Mouse (Mus musculus) midbrain, embryonic 14.5 days (tissue): ENCODE data around the gene Arl8a. TPM values are rescaled to one million over a fixed set of nuclear protein-coding genes. Genes with fewer than 3 reads are reported as not detected.
A peak's percentile ranks its signal among the peaks of the same experiment; 100 is the strongest.

Experiments
- ATAC-seq: fragments of 200-750 bp; cut with Nextera tagmentation; 2 replicates; pipeline ENCODE4 v1.8.0; 2017; ENCODE audit warnings: moderate number of reproducible peaks, moderate library complexity; ENCODE audit not compliant: low FRiP score, low TSS enrichment
- DNase-seq: peaks from one replicate; pipeline ENCODE4 v3.0.0-alpha.2; 2015
- H3K27ac ChIP-seq: fragments of 300-500 bp; sonication (generic); replicated peaks from 2 replicates; pipeline ENCODE4 v1.5.1; 2014; ENCODE audit warnings: mild to moderate bottlenecking, low read depth, low read length, moderate library complexity
- H3K27me3 ChIP-seq: fragments of 300-500 bp; sonication (generic); 2 replicates; pipeline ENCODE4 v1.6.1; 2014; ENCODE audit warnings: low read length, control low read depth, mixed read lengths; ENCODE audit not compliant: control insufficient read depth, insufficient read depth
- H3K36me3 ChIP-seq: fragments of 300-500 bp; sonication (generic); 2 replicates; pipeline ENCODE4 v1.6.1; 2014; ENCODE audit warnings: low read length, control low read depth; ENCODE audit not compliant: control insufficient read depth, insufficient read depth
- H3K4me1 ChIP-seq: fragments of 300-500 bp; sonication (generic); 2 replicates; pipeline ENCODE4 v1.6.1; 2014; ENCODE audit warnings: mild to moderate bottlenecking, antibody characterized with exemption, low read length, control low read depth; ENCODE audit not compliant: control insufficient read depth, insufficient read depth
- H3K4me2 ChIP-seq: fragments of 300-500 bp; sonication (generic); 2 replicates; pipeline ENCODE4 v1.6.1; 2014; ENCODE audit warnings: mild to moderate bottlenecking, low read length, moderate library complexity
- H3K4me3 ChIP-seq: fragments of 300-500 bp; sonication (generic); replicated peaks from 2 replicates; pipeline ENCODE4 v1.5.1; 2014; ENCODE audit warnings: low read depth, low read length
- H3K9ac ChIP-seq: fragments of 300-500 bp; sonication (generic); replicated peaks from 2 replicates; pipeline ENCODE4 v1.6.1; 2014; ENCODE audit warnings: mild to moderate bottlenecking, low read length, moderate library complexity
- H3K9me3 ChIP-seq: fragments of 300-500 bp; sonication (generic); 2 replicates; pipeline ENCODE4 v1.6.1; 2016; ENCODE audit warnings: low read length, control low read depth, mixed read lengths; ENCODE audit not compliant: control insufficient read depth
- WGBS: fragments of 180-500 bp; shearing (Covaris S2); extraction: QIAGEN DNeasy Blood & Tissue Kit; methylation state at CpG from one replicate; pipeline ENCODE4 v1.1.7; 2014; 5-methylcytosine and 5-hydroxymethylcytosine counted together
- polyA plus RNA-seq: library from polyadenylated mRNA; unstranded; fragments of >200 nt; fragmentation: Nextera tagmentation; extraction: Ambion mirVana; gene quantifications from 2 replicates; pipeline ENCODE4 v1.2.1, GENCODE M21; 2014

The Arl8a gene
- 322 and 380 TPM in 2 replicates for polyA plus RNA-seq

- peak within 1 kb of the TSS; percentile 91 for H3K4me2 ChIP-seq
- peak within 1 kb of the TSS; percentile 96 for H3K27ac ChIP-seq
- peak; percentile 95 for DNase-seq
- H3K4me1 ChIP-seq: peaks cover 23% of the 10 kb centered on the region
- no peaks in the 10 kb centered on the region for H3K27me3 ChIP-seq
- H3K36me3 ChIP-seq: peaks cover 2% of the 10 kb centered on the region
- H3K9ac ChIP-seq: peak within 1 kb of the TSS; percentile 99
- ATAC-seq: peak; percentile 82
- WGBS: under 1% methylated on average over 78 of the region's 78 CpGs
- no peaks in the 10 kb centered on the region for H3K9me3 ChIP-seq
- peak within 1 kb of the TSS; percentile 99 for H3K4me3 ChIP-seq
Measured at GRCm38 (mm10) chr1:135146077-135146945, at the start of gene Arl8a. Gene Arl8a (plus strand): TSS chr1:135146824.

- no peaks in the 10 kb centered on the region for H3K9me3 ChIP-seq
- H3K27me3 ChIP-seq: no peaks in the 10 kb centered on the region
- no peaks in the 10 kb centered on the region for H3K36me3 ChIP-seq
- no peaks in the 10 kb centered on the region for H3K4me1 ChIP-seq
- 93% methylated on average over 6 of the region's 6 CpGs for WGBS
- no peak overlapping the region for H3K4me2 ChIP-seq
- H3K4me3 ChIP-seq: no peak overlapping the region
- no peak for DNase-seq
- ATAC-seq: no peak
- H3K9ac ChIP-seq: no peak overlapping the region
- H3K27ac ChIP-seq: no peak overlapping the region
Measured at GRCm38 (mm10) chr1:135097441-135097840, 49.2 kb upstream of the Arl8a start.

GRCm38 (mm10) chr1:135098441-135098840 is 48.2 kb upstream of the Arl8a start:
- Histone ChIP-seq H3K4me1 (no peaks in the 10 kb centered on the region), H3K36me3 (no peaks in the 10 kb centered on the region), H3K9ac (no peak overlapping the region), H3K4me2 (no peak overlapping the region), H3K27ac (no peak overlapping the region), H3K4me3 (no peak overlapping the region), H3K9me3 (no peaks in the 10 kb centered on the region), H3K27me3 (peaks cover 5% of the 10 kb centered on the region)
- no peak for DNase-seq
- WGBS: 84% methylated on average over 7 of the region's 7 CpGs
- no peak for ATAC-seq

- ATAC-seq: no peak
- no peak overlapping the region for H3K9ac ChIP-seq
- no peak overlapping the region for H3K4me3 ChIP-seq
- no peaks in the 10 kb centered on the region for H3K9me3 ChIP-seq
- 54% methylated on average over 7 of the region's 7 CpGs for WGBS
- H3K4me1 ChIP-seq: 0 out of 2 replicates have a peak, but pooled peaks cover 5% of the 10 kb centered on the region
- H3K27ac ChIP-seq: no peak overlapping the region
- H3K27me3 ChIP-seq: peaks cover 25% of the 10 kb centered on the region
- no peak overlapping the region for H3K4me2 ChIP-seq
- H3K36me3 ChIP-seq: no peaks in the 10 kb centered on the region
- DNase-seq: no peak
Measured at GRCm38 (mm10) chr1:135100400-135100799, 46.2 kb upstream of the Arl8a start.

- H3K4me3 ChIP-seq: peak within 1 kb of the TSS; percentile 32
- peak within 1 kb of the TSS; percentile 26; the same call in 1 of the 2 replicates for H3K9ac ChIP-seq
- no peaks in the 10 kb centered on the region for H3K9me3 ChIP-seq
- WGBS: 1% methylated on average over 40 of the region's 40 CpGs
- ATAC-seq: no peak
- 0 out of 2 replicates have a peak, but pooled peaks cover 5% of the 10 kb centered on the region for H3K4me1 ChIP-seq
- H3K36me3 ChIP-seq: no peaks in the 10 kb centered on the region
- H3K27ac ChIP-seq: no peak within 1 kb of the TSS
- DNase-seq: no peak
- H3K27me3 ChIP-seq: peaks cover 34% of the 10 kb centered on the region
- peak within 1 kb of the TSS; percentile 58 for H3K4me2 ChIP-seq
Measured at GRCm38 (mm10) chr1:135105124-135105523, 41.5 kb upstream of the Arl8a start, which contains the start of gene Lgr6. Gene Lgr6 (minus strand): TSS chr1:135105276.

GRCm38 (mm10) chr1:135105951-135106350 is 40.7 kb upstream of the Arl8a start:
- Histone ChIP-seq H3K9me3 (no peaks in the 10 kb centered on the region), H3K9ac (no peak overlapping the region), H3K4me2 (no peak overlapping the region), H3K27me3 (peaks cover 34% of the 10 kb centered on the region), H3K4me1 (0 out of 2 replicates have a peak, but pooled peaks cover 5% of the 10 kb centered on the region), H3K36me3 (no peaks in the 10 kb centered on the region), H3K27ac (no peak overlapping the region), H3K4me3 (no peak overlapping the region)
- 3% methylated on average over 8 of the region's 8 CpGs for WGBS
- DNase-seq (peak; percentile 82), ATAC-seq (no peak)

- Histone ChIP-seq H3K27me3 (peaks cover 28% of the 10 kb centered on the region), H3K9ac (no peak overlapping the region)
- DNase-seq: peak; percentile 46
Measured at GRCm38 (mm10) chr1:135108611-135109010, 38.0 kb upstream of the Arl8a start.

GRCm38 (mm10) chr1:135110075-135110474 is 36.5 kb upstream of the Arl8a start:
- Histone ChIP-seq H3K4me3 (no peak overlapping the region), H3K9me3 (no peaks in the 10 kb centered on the region), H3K27ac (no peak overlapping the region), H3K4me2 (no peak overlapping the region), H3K36me3 (no peaks in the 10 kb centered on the region), H3K4me1 (0 out of 2 replicates have a peak, but pooled peaks cover 1% of the 10 kb centered on the region), H3K9ac (no peak overlapping the region), H3K27me3 (peaks cover 13% of the 10 kb centered on the region)
- ATAC-seq: no peak
- 16% methylated on average over 6 of the region's 6 CpGs for WGBS
- peak; percentile 81 for DNase-seq

More at GRCm38 (mm10) chr1:135108611-135109010, 38.0 kb upstream of the Arl8a start:
- Histone ChIP-seq H3K4me1 (0 out of 2 replicates have a peak, but pooled peaks cover 5% of the 10 kb centered on the region), H3K27ac (no peak overlapping the region), H3K4me3 (no peak overlapping the region), H3K4me2 (no peak overlapping the region), H3K36me3 (no peaks in the 10 kb centered on the region), H3K9me3 (no peaks in the 10 kb centered on the region)
- WGBS: 45% methylated on average over 6 of the region's 6 CpGs
- no peak for ATAC-seq
